Mouse (Mus musculus) megakaryocyte, adult 5-6 weeks (primary cell): Measurements from ENCODE around the gene Kcnq1. TPM values are rescaled to one million over a fixed set of nuclear protein-coding genes. Genes with fewer than 3 reads are reported as not detected.

Experiments
- ATAC-seq: 2 replicates; pipeline ENCODE4 v1.8.0; 2016; ENCODE audit warnings: mild to moderate bottlenecking, inconsistent platforms; ENCODE audit not compliant: poor library complexity, severe bottlenecking
- total RNA-seq, 2 experiments: library from RNA; stranded (forward) in 1 of 2; stranded (reverse) in 1 of 2; fragments of 153-499, 151-499 nt in 1 of 2; fragments of 221-1000, 200-1000 nt in 1 of 2; gene quantifications; 2 replicates each; pipeline versions ENCODE4 v1.2.3 to v1.2.4; 2015 to 2017

Kcnq1 gene
- total RNA-seq, 2 experiments from 2014 or later: not detected

GRCm38 (mm10) chr7:143357109-143357508 is 250.9 kb downstream of the Kcnq1 start:
- ATAC-seq: no peak

GRCm38 (mm10) chr7:143357831-143358230 is 251.7 kb downstream of the Kcnq1 start:
- no peak for ATAC-seq

- no peak for ATAC-seq
Measured at GRCm38 (mm10) chr7:143359762-143360161, 253.6 kb downstream of the Kcnq1 start.

GRCm38 (mm10) chr7:143360776-143361175 is 254.6 kb downstream of the Kcnq1 start:
- no peak for ATAC-seq

DNA sequence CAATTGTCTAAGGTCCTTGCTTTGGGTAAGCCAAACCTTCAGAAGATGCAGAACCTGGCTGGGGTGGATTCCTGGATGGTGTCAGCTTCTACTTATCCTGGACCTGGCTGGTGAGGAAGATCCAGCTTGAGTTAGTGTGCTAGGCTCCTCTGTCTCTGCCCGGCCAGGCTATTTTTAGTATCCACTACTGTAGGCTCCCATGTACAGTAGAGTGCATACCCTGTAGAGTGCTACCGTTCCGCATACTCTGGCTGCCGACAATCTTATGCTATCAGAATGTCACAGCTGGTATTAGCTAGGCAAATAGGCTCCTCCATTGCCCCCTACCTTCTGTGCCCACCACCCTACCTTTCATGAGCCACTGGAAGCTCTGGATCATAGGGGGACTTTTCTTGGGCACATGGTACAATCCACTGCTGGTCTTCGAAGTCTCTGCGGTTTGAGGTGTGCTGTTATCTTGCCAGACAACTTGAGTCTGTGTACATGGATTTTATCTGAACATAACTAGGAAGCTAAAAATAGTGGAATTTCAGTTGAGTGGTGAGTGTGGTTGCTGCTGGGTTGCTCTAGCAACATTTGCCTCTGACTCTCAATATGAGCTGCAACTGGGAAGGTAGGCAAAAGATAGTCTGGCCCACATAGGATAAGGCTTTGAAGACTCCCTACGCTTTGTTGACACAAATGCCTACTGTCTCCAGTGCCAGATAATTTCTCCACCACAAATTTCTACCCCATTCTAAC is 258.1 kb downstream of the Kcnq1 start:
- ATAC-seq: no peak

- no peak for ATAC-seq
Measured at GRCm38 (mm10) chr7:143364969-143365839, 259.0 kb downstream of the Kcnq1 start.

GRCm38 (mm10) chr7:143367366-143368266 is 261.5 kb downstream of the Kcnq1 start:
- ATAC-seq: peak; percentile 62

DNA sequence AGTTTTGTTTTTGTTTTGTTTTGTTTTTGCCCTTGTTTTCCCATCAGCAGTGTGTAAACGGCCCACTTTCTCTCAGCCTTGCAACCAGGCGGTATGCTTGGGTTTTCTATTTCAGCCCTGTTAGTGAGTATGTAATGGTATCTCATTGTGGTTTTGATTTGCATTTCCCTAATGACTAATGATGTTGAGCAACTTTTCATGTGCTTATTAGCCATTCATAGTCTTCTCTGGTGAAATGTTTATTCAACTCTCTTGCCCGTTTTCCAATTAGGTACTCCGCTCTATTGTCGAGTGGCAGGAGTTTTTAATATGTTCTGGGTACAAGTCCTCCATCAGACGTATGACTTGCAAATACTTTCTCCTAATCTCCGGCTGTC is 262.1 kb downstream of the Kcnq1 start:
- ATAC-seq: peak; percentile 41; the same call in 1 of the 2 replicates

DNA sequence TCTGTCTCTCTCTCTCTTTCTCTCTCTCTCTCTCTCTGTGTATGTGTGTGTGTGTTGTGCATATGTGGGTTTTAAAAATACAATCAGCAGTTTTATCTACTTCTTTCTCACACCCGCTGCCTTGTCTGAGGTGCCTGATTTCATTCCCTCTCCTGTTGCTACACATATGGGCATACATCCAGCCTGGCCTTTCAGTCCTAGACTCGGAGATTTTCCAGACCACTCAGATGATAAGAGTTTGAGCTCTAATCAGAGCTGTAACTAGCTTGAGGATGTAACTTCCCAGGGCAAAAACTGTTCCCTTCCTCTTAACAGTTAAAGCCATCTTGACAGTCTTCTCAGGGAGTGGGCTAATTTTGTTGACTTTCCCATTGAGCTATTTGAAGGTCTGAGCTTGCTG is 265.2 kb downstream of the Kcnq1 start:
- ATAC-seq: no peak

DNA sequence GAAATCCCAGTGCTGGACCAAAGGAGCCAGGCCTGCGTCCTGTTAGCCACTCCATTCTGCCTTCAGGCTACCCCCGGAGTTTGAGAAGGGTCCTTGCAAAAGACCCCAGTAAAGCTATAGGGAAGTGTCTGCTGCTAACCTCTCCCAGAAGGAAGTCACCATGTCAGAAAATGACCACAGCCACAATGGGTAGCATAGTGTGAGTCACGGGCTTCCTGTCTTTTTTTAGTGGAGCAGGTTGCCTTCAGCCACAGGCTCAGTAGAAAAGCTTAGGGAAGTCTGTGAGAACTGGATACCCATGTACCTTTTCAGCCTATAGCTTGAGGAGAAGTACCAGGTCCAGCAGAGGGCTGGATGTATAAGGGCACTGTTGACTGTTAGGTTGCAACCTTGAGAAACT is 267.1 kb downstream of the Kcnq1 start:
- peak; percentile 79 for ATAC-seq

DNA sequence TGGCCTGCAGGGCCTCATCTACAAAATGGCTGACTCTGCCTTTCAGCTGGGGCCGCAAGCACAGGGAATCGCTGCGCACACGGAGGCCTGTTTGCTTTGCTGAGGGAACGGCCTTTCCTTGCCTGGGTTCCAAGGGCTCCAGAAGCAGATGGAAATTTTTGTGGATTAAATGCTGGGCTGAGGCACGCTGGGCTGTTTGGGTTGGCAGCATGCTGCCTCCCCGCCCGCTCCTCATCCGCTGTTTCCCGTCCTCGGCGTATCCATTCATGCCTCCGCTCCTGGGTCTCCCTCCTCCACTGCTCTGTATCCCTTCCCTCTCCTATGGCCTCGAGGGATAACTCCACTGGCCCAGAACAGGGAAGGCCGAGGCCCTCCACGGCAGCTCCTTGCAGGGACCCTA is 269.8 kb downstream of the Kcnq1 start:
- ATAC-seq: no peak

DNA sequence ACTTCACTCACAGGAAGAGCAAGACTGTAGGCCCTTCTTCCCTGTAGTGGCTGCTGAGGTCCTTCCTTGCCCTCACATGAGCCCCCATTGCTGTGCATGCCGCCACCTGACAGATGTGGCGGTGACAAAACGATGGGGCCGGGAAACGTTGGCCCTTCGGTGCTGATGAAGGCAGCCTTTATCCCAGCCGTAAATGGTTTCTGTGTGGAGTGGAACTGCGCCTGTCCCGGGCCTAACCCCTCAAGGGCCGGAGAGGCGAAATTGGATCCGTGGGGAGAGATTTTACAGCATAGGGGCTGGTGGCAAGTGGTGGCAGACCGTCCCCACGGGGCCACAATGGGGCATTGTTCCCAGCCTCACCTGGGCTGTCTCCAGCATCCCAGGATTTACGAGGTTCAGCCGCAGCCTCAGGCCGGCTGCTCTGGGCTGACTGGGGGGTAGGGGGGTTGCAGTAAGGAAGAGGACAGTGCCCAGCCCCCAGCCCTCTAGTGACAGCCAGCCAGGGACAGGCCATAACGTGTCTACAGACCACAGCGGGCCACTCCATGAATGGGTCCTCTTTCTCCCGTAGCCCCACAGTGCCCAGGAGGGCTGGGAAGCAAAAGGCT is 274.4 kb downstream of the Kcnq1 start:
- no peak for ATAC-seq

DNA sequence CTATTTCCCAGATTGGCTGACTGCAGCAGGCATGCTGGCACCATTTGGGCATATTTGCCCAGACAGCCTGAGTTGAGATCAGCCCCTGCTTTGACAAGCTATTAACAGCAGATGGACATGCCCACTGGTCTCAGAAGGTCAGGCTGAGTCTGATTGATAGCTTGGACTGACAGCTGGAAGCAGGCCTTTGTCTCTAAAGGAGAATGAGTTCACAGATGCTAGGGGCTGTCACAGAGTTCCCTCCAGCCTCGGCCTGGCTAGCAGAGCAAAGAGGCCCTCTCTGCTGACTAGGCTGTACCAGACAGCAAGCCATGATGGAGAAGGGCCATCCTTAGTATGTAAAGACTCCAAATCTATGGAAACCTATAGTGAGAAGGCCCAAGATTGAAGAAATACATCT is 280.5 kb downstream of the Kcnq1 start:
- ATAC-seq: no peak

- no peak for ATAC-seq
Measured at GRCm38 (mm10) chr7:143388783-143389695, 282.9 kb downstream of the Kcnq1 start.

DNA sequence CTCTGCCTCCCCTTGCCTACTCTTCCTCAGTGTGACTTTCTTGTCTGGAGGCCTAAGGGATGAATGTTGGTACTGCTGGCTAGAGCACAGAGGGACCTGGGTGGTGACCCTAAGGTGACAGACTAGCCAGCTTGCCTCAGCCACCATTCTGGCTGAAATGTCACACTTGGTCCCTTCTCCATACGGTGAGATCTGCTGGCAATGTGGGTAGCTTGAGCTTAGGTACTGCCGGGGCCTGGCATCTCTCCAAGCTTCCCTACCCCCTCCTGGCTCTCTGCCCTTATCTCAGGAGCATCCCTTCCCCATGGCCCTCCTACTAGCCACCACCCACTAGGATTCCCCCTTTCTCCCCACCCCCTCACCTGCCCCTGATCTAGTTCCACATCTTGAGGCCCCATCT is 283.7 kb downstream of the Kcnq1 start:
- no peak for ATAC-seq

DNA sequence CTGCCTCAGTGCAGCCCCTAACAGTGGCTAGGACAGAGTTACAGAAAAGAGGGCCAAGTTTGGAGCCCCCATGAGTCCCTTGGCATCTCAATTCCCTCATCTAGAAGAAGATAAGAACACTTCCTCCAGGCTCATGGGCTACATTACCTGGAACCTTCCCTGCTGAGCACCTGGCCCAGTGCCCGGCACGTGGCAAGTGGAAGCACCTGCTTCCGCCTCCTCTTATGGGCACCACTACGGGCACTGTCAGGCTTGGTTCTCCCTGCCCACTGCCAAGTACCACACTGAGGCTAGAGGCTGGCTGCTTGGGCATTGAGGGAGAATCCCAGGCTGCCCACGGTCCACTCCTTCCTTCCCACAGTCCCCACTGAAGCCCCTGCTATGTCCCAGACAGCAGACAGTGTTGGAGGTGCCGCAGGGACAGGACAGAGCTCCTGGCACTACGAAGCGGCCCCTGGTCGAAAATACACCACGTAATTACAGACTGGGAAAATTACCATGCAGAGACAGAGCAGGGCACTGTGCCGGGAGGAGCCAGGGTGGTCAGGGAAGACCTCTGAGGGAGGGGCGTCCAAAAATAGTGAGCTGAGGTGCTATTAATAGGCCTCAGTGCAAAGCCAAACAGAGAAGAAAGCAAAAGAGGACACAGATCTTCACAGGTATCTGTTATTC is 284.3 kb downstream of the Kcnq1 start:
- ATAC-seq: no peak

- ATAC-seq: no peak
Measured at GRCm38 (mm10) chr7:143395113-143395563, 289.0 kb downstream of the Kcnq1 start.

GRCm38 (mm10) chr7:143399756-143400155 is 293.6 kb downstream of the Kcnq1 start:
- no peak for ATAC-seq

GRCm38 (mm10) chr7:143400599-143400998 is 294.4 kb downstream of the Kcnq1 start:
- ATAC-seq: no peak
